Mouse (Mus musculus) forebrain, embryonic 14.5 days (tissue): ENCODE results near the gene Tmem132b. TPM values are rescaled to one million over a fixed set of nuclear protein-coding genes. Genes with fewer than 3 reads are reported as not detected.
A peak's percentile ranks its signal among the peaks of the same experiment; 100 is the strongest.

Experiments
- ATAC-seq: fragments of 200-750 bp; cut with Nextera tagmentation; 2 replicates; pipeline ENCODE4 v1.8.0; 2017; ENCODE audit warnings: mild to moderate bottlenecking, moderate library complexity
- DNase-seq: peaks from one replicate; pipeline ENCODE4 v3.0.0-alpha.2; 2015; ENCODE audit warnings: low spot score
- H3K27ac ChIP-seq: fragments of 300-500 bp; sonication (generic); 2 replicates; pipeline ENCODE4 v1.5.1; 2014; ENCODE audit warnings: low read depth, mild to moderate bottlenecking, control low read depth, low read length, moderate library complexity
- H3K27me3 ChIP-seq: fragments of 300-500 bp; sonication (generic); replicated peaks from 2 replicates; pipeline ENCODE4 v1.6.1; 2014; ENCODE audit warnings: low read length, control low read depth, mixed read lengths; ENCODE audit not compliant: control insufficient read depth, insufficient read depth
- H3K36me3 ChIP-seq: fragments of 300-500 bp; sonication (generic); 2 replicates; pipeline ENCODE4 v1.6.1; 2014; ENCODE audit warnings: low read length, control low read depth; ENCODE audit not compliant: control insufficient read depth, insufficient read depth
- H3K4me1 ChIP-seq: fragments of 300-500 bp; sonication (generic); 2 replicates; pipeline ENCODE4 v1.6.1; 2014; ENCODE audit warnings: antibody characterized with exemption, low read length, control low read depth; ENCODE audit not compliant: control insufficient read depth, insufficient read depth
- H3K4me2 ChIP-seq: fragments of 300-500 bp; sonication (generic); 2 replicates; pipeline ENCODE4 v1.6.1; 2014; ENCODE audit warnings: mild to moderate bottlenecking, control low read depth, low read length
- H3K4me3 ChIP-seq: fragments of 300-500 bp; sonication (generic); 2 replicates; pipeline ENCODE4 v1.5.1; 2014; ENCODE audit warnings: low read depth, low read length, control low read depth
- H3K9ac ChIP-seq: fragments of 300-500 bp; sonication (generic); 2 replicates; pipeline ENCODE4 v1.6.1; 2014; ENCODE audit warnings: mild to moderate bottlenecking, low read length, control low read depth, moderate library complexity
- H3K9me3 ChIP-seq: fragments of 300-500 bp; sonication (generic); replicated peaks from 2 replicates; pipeline ENCODE4 v1.6.1; 2016; ENCODE audit warnings: low read length, control low read depth, mixed read lengths; ENCODE audit not compliant: control insufficient read depth
- WGBS: fragments of 180-500 bp; shearing (Covaris S2); extraction: QIAGEN DNeasy Blood & Tissue Kit; methylation state at CpG from one replicate; pipeline ENCODE4 v1.1.7; 2014; 5-methylcytosine and 5-hydroxymethylcytosine counted together
- polyA plus RNA-seq: library from polyadenylated mRNA; unstranded; fragments of >200 nt; fragmentation: Nextera tagmentation; extraction: Ambion mirVana; gene quantifications from 2 replicates; pipeline ENCODE4 v1.2.1, GENCODE M21; 2014

Gene Tmem132b
- polyA plus RNA-seq, 1 experiment from 2014 or later, result 3.1 TPM

DNA sequence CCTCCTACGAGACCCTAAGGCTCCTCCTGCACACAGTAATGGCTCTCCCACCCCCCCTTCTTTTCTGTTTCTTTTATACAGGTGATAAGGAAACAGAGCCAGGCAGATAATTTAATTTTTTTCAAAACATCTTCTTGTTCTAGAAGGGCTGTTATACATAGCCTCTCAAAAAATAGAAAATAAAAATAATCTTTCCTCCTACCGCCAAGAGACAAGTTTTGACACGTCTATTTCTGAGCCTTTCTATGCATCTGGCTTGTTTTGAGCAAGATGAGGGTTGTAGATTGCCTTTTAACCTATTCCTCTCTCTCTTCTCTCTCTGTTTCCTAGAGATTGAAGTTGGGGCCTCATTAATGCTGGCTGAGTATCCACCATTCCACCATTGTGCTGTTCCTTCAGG lies 196.9 kb downstream of the Tmem132b start:
- Histone ChIP-seq H3K27me3 (no peaks in the 10 kb centered on the region), H3K27ac (no peak overlapping the region), H3K36me3 (no peaks in the 10 kb centered on the region), H3K4me1 (no peaks in the 10 kb centered on the region), H3K4me3 (no peak overlapping the region), H3K9me3 (peaks cover 1% of the 10 kb centered on the region; the same call in 1 of the 2 replicates), H3K9ac (no peak overlapping the region), H3K4me2 (no peak overlapping the region)
- DNase-seq, result no peak
- 85% methylated on average over 3 of the region's 3 CpGs for WGBS
- no peak for ATAC-seq

DNA sequence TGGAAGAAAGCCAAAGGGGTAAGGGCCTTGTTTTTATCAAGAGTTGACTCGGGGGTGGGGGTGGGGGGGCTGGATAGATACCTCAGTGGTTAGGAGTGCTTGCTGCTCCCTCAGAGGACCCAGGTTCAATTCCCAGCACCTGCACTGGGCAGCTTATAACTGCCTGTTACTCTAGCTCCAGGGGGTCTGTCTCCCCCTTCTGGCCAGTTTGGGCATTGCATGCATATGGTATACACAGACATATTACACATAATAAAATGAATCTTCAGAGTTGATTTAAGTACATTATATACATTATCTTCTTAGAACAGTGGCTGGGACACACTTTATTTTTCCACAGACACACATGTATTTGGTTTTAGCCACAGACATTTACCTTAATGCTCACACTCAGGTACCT lies 202.2 kb downstream of the Tmem132b start:
- no peak overlapping the region for H3K4me2 ChIP-seq
- WGBS, result 100% methylated on average over 1 of the region's 1 CpGs
- H3K4me3 ChIP-seq, result no peak overlapping the region

DNA sequence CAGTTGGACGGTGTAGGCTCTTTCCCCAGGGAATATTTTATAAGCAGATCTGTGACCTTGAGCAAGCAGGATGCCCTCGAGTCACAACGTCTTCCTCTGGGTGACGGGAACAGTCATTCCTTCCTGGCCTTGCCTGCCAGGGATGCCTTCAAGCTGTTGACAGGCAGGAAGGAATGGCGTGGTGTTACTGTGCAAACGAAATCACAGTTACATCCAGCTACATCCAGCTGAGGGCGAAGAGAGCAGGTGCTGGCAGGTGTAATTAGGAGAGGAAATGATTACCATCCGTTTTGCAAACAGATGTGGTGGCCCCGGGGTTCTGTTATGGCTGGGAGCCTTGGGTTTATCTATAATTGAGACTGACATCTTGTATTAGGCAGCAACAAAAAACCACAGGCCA lies 205.5 kb downstream of the Tmem132b start:
- H3K27ac ChIP-seq, result no peak overlapping the region
- no peaks in the 10 kb centered on the region for H3K4me1 ChIP-seq
- DNase-seq, result no peak
- H3K4me2 ChIP-seq, result no peak overlapping the region
- peaks cover 4% of the 10 kb centered on the region; the same call in 1 of the 2 replicates for H3K9me3 ChIP-seq
- H3K36me3 ChIP-seq, result no peaks in the 10 kb centered on the region
- H3K4me3 ChIP-seq, result no peak overlapping the region
- no peak for ATAC-seq
- 71% methylated on average over 9 of the region's 9 CpGs for WGBS
- no peak overlapping the region for H3K9ac ChIP-seq
- no peaks in the 10 kb centered on the region for H3K27me3 ChIP-seq

More for the DNA sequence above, 202.2 kb downstream of the Tmem132b start:
- Histone ChIP-seq H3K9ac (no peak overlapping the region), H3K4me1 (no peaks in the 10 kb centered on the region), H3K36me3 (no peaks in the 10 kb centered on the region), H3K27ac (no peak overlapping the region), H3K9me3 (peaks cover 4% of the 10 kb centered on the region; the same call in 1 of the 2 replicates), H3K27me3 (no peaks in the 10 kb centered on the region)
- no peak for ATAC-seq
- no peak for DNase-seq

DNA sequence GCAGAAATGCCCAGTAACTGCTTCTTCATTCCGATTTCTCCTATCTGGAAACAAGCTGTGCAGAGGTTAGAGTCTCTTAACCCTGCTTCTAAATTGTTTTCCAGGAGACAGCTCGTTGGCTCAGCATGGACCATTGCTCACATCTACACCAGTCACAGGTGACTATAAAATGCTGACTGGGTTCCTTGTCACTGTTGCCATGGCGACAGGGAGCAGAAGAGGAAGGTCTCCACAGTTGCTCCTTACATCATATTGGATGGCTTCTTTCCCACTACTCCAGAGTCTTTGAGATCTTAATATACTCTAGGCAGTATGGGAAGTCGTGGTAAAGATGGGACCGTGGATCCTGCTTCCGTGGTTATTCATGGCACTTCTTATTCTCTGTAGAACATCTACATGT lies 211.9 kb downstream of the Tmem132b start:
- H3K4me3 ChIP-seq, result no peak overlapping the region
- no peaks in the 10 kb centered on the region for H3K9me3 ChIP-seq
- DNase-seq, result no peak
- no peaks in the 10 kb centered on the region for H3K36me3 ChIP-seq
- no peak overlapping the region for H3K9ac ChIP-seq
- no peak for ATAC-seq
- H3K27ac ChIP-seq, result no peak overlapping the region
- H3K4me1 ChIP-seq, result no peaks in the 10 kb centered on the region
- H3K27me3 ChIP-seq, result no peaks in the 10 kb centered on the region
- H3K4me2 ChIP-seq, result no peak overlapping the region
- WGBS, result 83% methylated on average over 6 of the region's 6 CpGs

DNA sequence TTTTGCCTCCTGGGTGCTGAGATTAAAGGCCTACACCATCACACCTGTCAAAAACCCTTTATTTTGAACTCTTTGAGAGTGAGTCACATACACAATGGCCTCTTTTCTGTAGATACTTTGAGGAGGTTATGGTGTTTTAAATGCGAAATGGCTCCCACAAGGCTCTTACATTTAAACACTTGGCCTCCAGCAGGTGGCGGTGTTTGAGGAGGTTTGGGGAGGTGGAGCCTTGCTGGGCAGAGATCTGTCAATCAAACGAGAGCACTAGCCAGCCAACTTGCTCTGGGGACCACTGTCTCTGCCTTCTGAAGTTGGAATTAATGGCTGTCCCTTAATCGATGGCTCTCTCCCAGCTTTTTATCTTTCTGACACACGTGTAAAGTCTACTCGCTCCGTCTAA lies 214.2 kb downstream of the Tmem132b start:
- Histone ChIP-seq H3K4me2 (no peak overlapping the region), H3K4me3 (no peak overlapping the region), H3K36me3 (no peaks in the 10 kb centered on the region), H3K4me1 (no peaks in the 10 kb centered on the region), H3K9me3 (0 out of 2 replicates have a peak, but pooled peaks cover 4% of the 10 kb centered on the region), H3K9ac (no peak overlapping the region), H3K27me3 (no peaks in the 10 kb centered on the region), H3K27ac (no peak overlapping the region)
- whole genome bisulfite sequencing, result 61% methylated on average over 7 of the region's 7 CpGs
- ATAC-seq (no peak), DNase-seq (peak; percentile 52)

DNA sequence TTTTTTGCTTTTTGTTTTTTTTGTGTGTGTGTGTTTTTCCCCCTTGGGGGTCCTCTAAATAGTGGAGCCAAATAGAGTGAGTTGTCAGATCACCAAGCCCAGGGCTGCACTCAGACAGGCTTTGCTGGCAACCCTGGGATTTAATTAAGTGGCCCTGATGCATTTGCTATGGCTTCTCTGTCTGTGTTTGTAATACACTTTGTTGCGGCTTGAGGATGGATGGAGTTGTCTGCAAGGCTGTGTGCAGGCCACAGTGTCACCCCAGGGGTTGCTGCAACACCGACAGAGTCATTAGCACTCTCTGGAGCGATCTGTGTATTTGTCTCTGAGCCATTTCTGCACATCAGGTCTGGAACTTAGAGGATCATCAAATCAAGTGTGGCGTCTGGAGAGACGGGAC lies 219.9 kb downstream of the Tmem132b start:
- no peak overlapping the region for H3K4me3 ChIP-seq
- DNase-seq (no peak), ATAC-seq (no peak)
- no peaks in the 10 kb centered on the region for H3K36me3 ChIP-seq
- H3K27me3 ChIP-seq, result no peaks in the 10 kb centered on the region
- WGBS, result 79% methylated on average over 5 of the region's 5 CpGs
- 0 out of 2 replicates have a peak, but pooled peaks cover 4% of the 10 kb centered on the region for H3K9me3 ChIP-seq
- no peaks in the 10 kb centered on the region for H3K4me1 ChIP-seq
- no peak overlapping the region for H3K27ac ChIP-seq
- no peak overlapping the region for H3K4me2 ChIP-seq
- H3K9ac ChIP-seq, result no peak overlapping the region

DNA sequence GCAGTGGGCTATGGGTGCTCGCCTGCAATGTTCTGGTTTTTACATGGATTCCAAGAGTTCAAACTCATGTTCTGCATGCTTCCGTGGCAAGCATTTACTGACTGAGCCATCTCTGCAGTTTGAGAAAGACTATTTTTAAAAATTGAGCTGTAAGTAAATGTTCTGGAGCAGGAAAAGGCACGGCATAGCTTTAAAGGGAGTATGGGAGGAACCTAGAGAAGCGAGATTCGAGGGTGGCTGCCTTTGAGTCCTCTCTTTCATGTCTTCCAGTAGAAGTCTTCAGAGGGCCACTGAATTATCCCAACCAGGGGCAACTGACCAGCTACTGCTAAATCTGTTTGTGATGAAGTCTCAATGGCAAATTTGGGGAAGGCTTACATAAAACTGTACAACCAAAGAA lies 221.0 kb downstream of the Tmem132b start:
- no peak for ATAC-seq
- 89% methylated on average over 5 of the region's 5 CpGs for WGBS

DNA sequence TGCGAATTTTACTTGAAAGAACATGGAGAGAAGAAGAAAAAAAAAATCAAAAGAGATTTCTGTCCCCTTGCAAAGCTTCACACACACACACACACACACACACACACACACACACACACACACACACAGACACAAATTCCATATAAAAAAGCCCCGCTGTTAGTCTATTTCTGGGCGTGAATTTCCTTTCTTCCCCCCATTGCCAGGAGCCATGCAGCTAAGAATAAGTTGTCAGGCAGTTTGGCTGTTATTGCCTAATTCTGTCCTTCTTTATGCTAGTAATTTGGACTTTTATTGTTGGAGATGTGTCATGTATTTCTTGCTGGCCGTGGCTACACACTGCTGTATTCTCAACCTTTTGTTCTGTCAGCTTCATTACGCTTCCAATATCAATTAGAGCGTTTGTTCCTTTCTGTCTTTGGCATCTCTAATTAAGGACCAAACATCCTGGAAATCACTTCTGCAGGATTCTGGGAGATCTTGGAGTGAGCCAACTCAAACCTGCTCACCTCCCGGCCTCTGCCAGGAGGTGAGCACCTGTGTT lies 225.5 kb downstream of the Tmem132b start:
- no peaks in the 10 kb centered on the region for H3K4me1 ChIP-seq
- WGBS, result 43% methylated on average over 7 of the region's 7 CpGs
- no peaks in the 10 kb centered on the region for H3K27me3 ChIP-seq
- peak; percentile 46 for DNase-seq
- no peaks in the 10 kb centered on the region for H3K36me3 ChIP-seq
- no peaks in the 10 kb centered on the region for H3K9me3 ChIP-seq
- no peak overlapping the region for H3K4me3 ChIP-seq
- H3K9ac ChIP-seq, result no peak overlapping the region
- no peak overlapping the region for H3K4me2 ChIP-seq
- ATAC-seq, result no peak
- H3K27ac ChIP-seq, result no peak overlapping the region

More for the DNA sequence above, 221.0 kb downstream of the Tmem132b start:
- no peaks in the 10 kb centered on the region for H3K36me3 ChIP-seq
- no peak overlapping the region for H3K4me3 ChIP-seq
- no peak overlapping the region for H3K4me2 ChIP-seq
- H3K9me3 ChIP-seq, result 0 out of 2 replicates have a peak, but pooled peaks cover 4% of the 10 kb centered on the region
- H3K9ac ChIP-seq, result no peak overlapping the region
- no peaks in the 10 kb centered on the region for H3K4me1 ChIP-seq
- H3K27me3 ChIP-seq, result no peaks in the 10 kb centered on the region
- no peak overlapping the region for H3K27ac ChIP-seq
- DNase-seq, result no peak

DNA sequence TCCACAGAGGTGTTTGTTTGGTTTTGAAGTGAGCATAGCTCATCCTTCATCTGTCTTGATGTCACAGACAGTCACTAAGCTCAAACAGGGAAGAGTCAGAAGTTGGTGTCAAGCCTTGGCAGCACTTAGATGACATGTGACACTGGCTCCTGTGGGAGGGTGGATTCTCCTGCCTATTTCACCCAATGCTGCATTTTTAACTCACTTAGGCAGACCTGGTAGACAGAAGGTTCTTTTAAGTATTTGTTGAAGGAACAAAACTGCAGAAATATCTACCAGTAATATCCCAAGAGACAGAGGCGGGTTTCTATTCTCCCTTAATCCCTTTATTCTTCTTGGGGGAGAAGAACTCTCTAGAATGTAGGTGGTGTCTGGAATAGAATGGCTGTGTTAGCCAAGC lies 226.9 kb downstream of the Tmem132b start:
- H3K4me3 ChIP-seq, result no peak overlapping the region
- H3K27ac ChIP-seq, result no peak overlapping the region
- ATAC-seq, result no peak
- H3K27me3 ChIP-seq, result no peaks in the 10 kb centered on the region
- WGBS, result 82% methylated on average over 1 of the region's 1 CpGs
- no peaks in the 10 kb centered on the region for H3K36me3 ChIP-seq
- H3K4me1 ChIP-seq, result no peaks in the 10 kb centered on the region
- DNase-seq, result no peak
- no peaks in the 10 kb centered on the region for H3K9me3 ChIP-seq
- no peak overlapping the region for H3K4me2 ChIP-seq
- no peak overlapping the region for H3K9ac ChIP-seq
